Mouse (Mus musculus) stomach, postnatal 0 days (tissue): ENCODE results near the gene Myrf. TPM values are rescaled to one million over a fixed set of nuclear protein-coding genes. Genes with fewer than 3 reads are reported as not detected.

Experiments
- ATAC-seq: fragments of 200-750 bp; cut with Nextera tagmentation; 2 replicates; pipeline ENCODE4 v1.8.0; 2017; ENCODE audit not compliant: low FRiP score, low TSS enrichment
- DNase-seq: peaks from one replicate; pipeline ENCODE4 v3.0.0-alpha.2; 2016; ENCODE audit warnings: low spot score
- H3K27ac ChIP-seq: fragments of 300-500 bp; sonication (generic); replicated peaks from 2 replicates; pipeline ENCODE4 v1.5.1; 2014; ENCODE audit warnings: mild to moderate bottlenecking, control low read depth
- H3K27me3 ChIP-seq: fragments of 300-500 bp; sonication (generic); 2 replicates; pipeline ENCODE4 v1.6.1; 2014; ENCODE audit warnings: low read length; ENCODE audit not compliant: control insufficient read depth, insufficient read depth
- H3K36me3 ChIP-seq: fragments of 300-500 bp; sonication (generic); 2 replicates; pipeline ENCODE4 v1.6.1; 2014; ENCODE audit warnings: low read length, mixed read lengths; ENCODE audit not compliant: control insufficient read depth, insufficient read depth
- H3K4me1 ChIP-seq: fragments of 300-500 bp; sonication (generic); replicated peaks from 2 replicates; pipeline ENCODE4 v1.6.1; 2014; ENCODE audit warnings: antibody characterized with exemption; ENCODE audit not compliant: control insufficient read depth, insufficient read depth
- H3K4me2 ChIP-seq: fragments of 300-500 bp; sonication (generic); replicated peaks from 2 replicates; pipeline ENCODE4 v1.6.1; 2014; ENCODE audit warnings: low read depth, mild to moderate bottlenecking, control low read depth, moderate library complexity
- H3K4me3 ChIP-seq: fragments of 300-500 bp; sonication (generic); 2 replicates; pipeline ENCODE4 v1.5.1; 2014; ENCODE audit warnings: low read depth, low read length, control low read depth
- H3K9ac ChIP-seq: fragments of 300-500 bp; sonication (generic); 2 replicates; pipeline ENCODE4 v1.6.1; 2014; ENCODE audit warnings: mild to moderate bottlenecking, low read length, control low read depth, mixed read lengths
- H3K9me3 ChIP-seq: fragments of 300-500 bp; sonication (generic); 2 replicates; pipeline ENCODE4 v1.6.1; 2016; ENCODE audit warnings: low read length; ENCODE audit not compliant: control insufficient read depth
- CTCF ChIP-seq: IDR thresholded peaks from 2 replicates; pipeline ENCODE4 v1.5.1; 2016; ENCODE audit warnings: antibody characterized with exemption, low read depth, mild to moderate bottlenecking, moderate library complexity
- EP300 ChIP-seq: optimal IDR thresholded peaks from 2 replicates; pipeline ENCODE3; 2016; ENCODE audit warnings: antibody characterized with exemption
- WGBS: fragments of 180-500 bp; shearing (Covaris S2); extraction: QIAGEN DNeasy Blood & Tissue Kit; methylation state at CpG from one replicate; pipeline ENCODE4 v1.1.7; 2014; 5-methylcytosine and 5-hydroxymethylcytosine counted together
- polyA plus RNA-seq: library from polyadenylated mRNA; unstranded; fragments of >200 nt; fragmentation: Nextera tagmentation; extraction: Ambion mirVana; gene quantifications from 2 replicates; pipeline ENCODE4 v1.2.1, GENCODE M21; 2015

The Myrf gene
- polyA plus RNA-seq, 1 experiment from 2014 or later, result 9.6 TPM

DNA sequence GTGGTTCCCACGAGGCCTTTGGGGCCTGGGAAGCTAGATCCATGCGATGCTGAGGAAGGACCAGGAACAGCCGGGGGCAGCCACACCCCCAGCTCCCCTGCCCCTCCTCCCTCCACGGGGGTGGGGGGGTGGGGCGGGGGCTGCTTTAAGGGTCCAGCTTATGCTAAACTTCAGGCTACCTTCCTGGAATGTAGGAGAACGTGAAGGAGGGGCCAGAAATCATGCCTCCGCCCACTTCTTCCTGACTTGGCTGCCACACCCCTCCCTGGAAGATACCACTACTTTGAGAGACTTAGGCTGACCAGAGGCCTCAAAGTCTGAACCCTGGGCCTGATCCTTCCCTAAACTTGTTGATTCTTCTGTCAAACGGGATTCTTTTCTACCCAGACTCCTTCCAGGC lies 17.9 kb downstream of the Myrf start:
- 23% methylated on average over 8 of the region's 8 CpGs for WGBS
- ATAC-seq, result no peak
- no peak overlapping the region for H3K4me3 ChIP-seq
- no peak overlapping the region for H3K27ac ChIP-seq
- H3K9ac ChIP-seq, result no peak overlapping the region
- no peaks in the 10 kb centered on the region for H3K36me3 ChIP-seq
- no peaks in the 10 kb centered on the region for H3K27me3 ChIP-seq
- no peak overlapping the region for H3K4me2 ChIP-seq
- peak; percentile 75 for DNase-seq
- TF ChIP-seq EP300 (no peak), CTCF (no peak)
- H3K9me3 ChIP-seq, result no peaks in the 10 kb centered on the region
- no peaks in the 10 kb centered on the region for H3K4me1 ChIP-seq

DNA sequence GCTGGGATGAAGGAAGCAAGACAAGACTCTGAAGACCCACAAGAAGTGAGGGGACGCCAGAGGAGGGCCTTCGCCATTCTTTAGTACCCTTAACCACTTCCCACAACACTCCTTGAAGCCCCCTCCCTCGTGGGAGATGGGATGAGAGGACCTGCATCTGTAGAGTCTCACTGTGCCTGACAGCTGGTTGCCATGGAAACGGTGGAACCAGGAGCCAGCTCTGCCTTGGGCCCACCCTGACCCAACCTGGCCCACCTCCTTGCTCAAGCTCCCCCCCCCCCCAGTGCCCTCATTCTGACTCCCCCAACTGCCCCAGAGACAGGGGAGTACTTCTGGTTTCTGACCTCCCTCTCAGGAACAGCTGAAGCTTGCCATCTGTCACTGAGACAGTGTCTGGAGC lies 19.0 kb downstream of the Myrf start:
- H3K4me3 ChIP-seq, result no peak overlapping the region
- DNase-seq (no peak), ATAC-seq (no peak)
- no peaks in the 10 kb centered on the region for H3K27me3 ChIP-seq
- no peak overlapping the region for H3K9ac ChIP-seq
- 45% methylated on average over 4 of the region's 4 CpGs for WGBS
- no peaks in the 10 kb centered on the region for H3K36me3 ChIP-seq
- H3K9me3 ChIP-seq, result no peaks in the 10 kb centered on the region
- TF ChIP-seq EP300 (no peak), CTCF (no peak)
- no peaks in the 10 kb centered on the region for H3K4me1 ChIP-seq
- H3K27ac ChIP-seq, result no peak overlapping the region
- no peak overlapping the region for H3K4me2 ChIP-seq

DNA sequence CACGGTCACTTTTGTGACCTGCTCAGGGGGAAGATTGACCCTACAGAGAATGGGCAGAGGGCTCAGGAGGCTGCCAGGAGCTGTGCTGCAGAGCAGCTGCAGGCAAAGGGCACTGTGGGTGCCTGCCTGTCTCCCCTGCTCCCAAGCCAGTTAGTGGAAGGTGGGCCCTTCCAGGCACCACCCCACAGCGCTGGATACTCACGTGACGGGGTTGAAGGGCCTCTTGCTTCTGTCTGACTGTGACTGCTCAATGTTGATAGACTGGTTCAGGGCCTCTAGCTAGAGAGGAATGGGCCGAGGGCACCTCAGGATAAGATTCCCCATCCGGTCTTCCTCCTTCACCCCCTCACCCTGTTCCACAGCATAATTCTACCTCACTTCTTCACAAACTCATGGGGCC lies 21.0 kb downstream of the Myrf start:
- Histone ChIP-seq H3K9me3 (no peaks in the 10 kb centered on the region), H3K36me3 (no peaks in the 10 kb centered on the region), H3K9ac (no peak overlapping the region), H3K4me3 (no peak overlapping the region), H3K27ac (no peak overlapping the region), H3K4me2 (no peak overlapping the region), H3K27me3 (no peaks in the 10 kb centered on the region), H3K4me1 (no peaks in the 10 kb centered on the region)
- DNase-seq (no peak), ATAC-seq (no peak)
- 44% methylated on average over 6 of the region's 6 CpGs for WGBS
- TF ChIP-seq CTCF (no peak), EP300 (no peak)

DNA sequence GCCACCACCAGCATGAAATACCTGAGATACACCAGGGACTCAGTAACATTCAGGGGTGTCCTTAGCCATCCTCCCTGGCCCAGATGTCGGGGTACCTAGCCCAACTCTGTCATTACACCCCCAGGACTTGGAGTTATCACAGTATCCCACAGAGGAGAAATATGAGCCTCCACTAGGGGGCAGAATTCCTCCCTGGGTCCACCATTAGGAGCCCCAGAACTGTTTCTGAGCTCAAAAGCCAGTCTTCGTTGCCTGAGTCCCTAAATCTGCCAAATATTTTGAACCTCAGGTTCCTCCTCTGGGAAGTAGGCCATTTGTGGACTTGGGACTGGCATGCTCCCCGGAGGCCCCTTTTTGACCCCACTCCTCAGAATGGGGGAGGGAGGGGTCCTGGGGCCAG lies 21.4 kb downstream of the Myrf start:
- Histone ChIP-seq H3K4me3 (no peak overlapping the region), H3K27me3 (no peaks in the 10 kb centered on the region), H3K36me3 (no peaks in the 10 kb centered on the region), H3K4me1 (no peaks in the 10 kb centered on the region), H3K4me2 (no peak overlapping the region), H3K27ac (no peak overlapping the region), H3K9me3 (no peaks in the 10 kb centered on the region), H3K9ac (no peak overlapping the region)
- WGBS, result 35% methylated on average over 3 of the region's 3 CpGs
- peak; percentile 39; the same call in 1 of the 2 replicates for ATAC-seq
- TF ChIP-seq CTCF, result peak; percentile 83
- TF ChIP-seq EP300, result no peak
- peak; percentile 66 for DNase-seq

DNA sequence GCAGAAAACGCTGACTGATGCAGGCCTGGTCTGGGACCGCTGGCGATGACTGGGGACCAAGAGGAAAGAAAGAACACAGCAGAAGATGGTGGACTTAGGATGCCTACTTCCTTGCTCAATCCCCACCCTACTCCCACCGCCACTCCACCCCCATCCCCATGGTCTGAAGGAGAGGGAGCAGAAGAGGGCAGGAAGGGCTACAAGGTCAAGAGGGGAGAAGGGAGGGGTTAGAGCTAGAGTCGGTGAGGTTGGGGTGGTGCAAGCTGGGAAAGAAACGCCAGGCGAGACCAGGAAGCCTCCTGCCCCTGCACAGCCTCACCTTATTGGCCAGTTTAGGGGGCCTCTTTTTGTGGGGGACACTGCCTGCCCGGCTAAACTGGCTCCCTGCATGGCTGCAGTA lies 24.4 kb downstream of the Myrf start:
- H3K4me2 ChIP-seq, result no peak overlapping the region
- no peak for DNase-seq
- no peak overlapping the region for H3K9ac ChIP-seq
- 77% methylated on average over 8 of the region's 8 CpGs for whole genome bisulfite sequencing
- no peaks in the 10 kb centered on the region for H3K9me3 ChIP-seq
- no peak for ATAC-seq
- no peaks in the 10 kb centered on the region for H3K4me1 ChIP-seq
- no peak for TF ChIP-seq CTCF
- TF ChIP-seq EP300, result no peak
- H3K4me3 ChIP-seq, result no peak overlapping the region
- H3K27me3 ChIP-seq, result no peaks in the 10 kb centered on the region
- 0 out of 2 replicates have a peak, but pooled peaks cover 2% of the 10 kb centered on the region for H3K36me3 ChIP-seq
- H3K27ac ChIP-seq, result no peak overlapping the region

DNA sequence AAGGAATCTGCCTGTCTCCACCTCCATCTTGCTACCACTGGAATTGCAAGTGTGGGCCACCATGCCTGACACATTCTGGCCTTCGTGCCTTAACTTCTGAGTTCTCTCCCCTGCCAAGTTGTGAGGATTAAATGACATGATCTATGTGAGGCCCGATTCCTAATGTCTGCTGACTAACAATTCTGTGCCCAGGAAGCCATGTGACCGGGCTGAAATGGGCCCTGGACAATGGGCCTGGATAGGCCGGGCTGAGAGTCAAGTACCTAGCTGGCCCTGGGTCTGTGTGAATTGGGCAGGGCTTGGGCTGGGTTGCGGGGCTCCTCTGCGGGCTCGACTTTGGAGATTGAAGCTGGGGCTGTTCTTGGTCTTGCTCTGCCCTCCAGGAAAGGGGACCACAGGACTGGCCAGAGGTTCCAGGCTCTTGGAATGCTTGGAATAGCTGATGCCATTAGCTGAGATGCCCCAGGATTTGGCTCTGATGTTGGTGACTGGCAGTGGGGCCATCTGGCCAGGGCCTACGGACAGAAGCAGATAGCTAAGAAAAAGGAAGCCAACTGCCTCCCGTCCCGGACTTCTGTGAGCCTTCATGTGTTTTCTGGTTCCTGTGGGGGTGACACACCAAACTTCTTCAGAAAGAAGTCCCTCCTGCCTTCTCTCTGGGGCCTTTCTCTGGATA lies 26.6 kb downstream of the Myrf start:
- H3K36me3 ChIP-seq, result peaks cover 6% of the 10 kb centered on the region; the same call in 1 of the 2 replicates
- no peak for ATAC-seq
- no peak for TF ChIP-seq CTCF
- no peak for TF ChIP-seq EP300
- no peak overlapping the region for H3K4me2 ChIP-seq
- no peak overlapping the region for H3K9ac ChIP-seq
- DNase-seq, result no peak
- H3K4me1 ChIP-seq, result no peaks in the 10 kb centered on the region
- H3K4me3 ChIP-seq, result no peak overlapping the region
- H3K27me3 ChIP-seq, result no peaks in the 10 kb centered on the region
- 85% methylated on average over 10 of the region's 10 CpGs for WGBS
- H3K9me3 ChIP-seq, result no peaks in the 10 kb centered on the region
- no peak overlapping the region for H3K27ac ChIP-seq
